Mouse (Mus musculus): ENCODE measurements around the gene Fbxo39.

GRCm38 (mm10) chr11:72362347-72362741, 48.1 kb downstream of the Fbxo39 start, which contains the start of gene Tekt1:
- no peak for TF ChIP-seq CTCF (IDR thresholded peaks at IDR 0.05; ENCODE audit: borderline replicate concordance, extremely low read depth, insufficient read depth, insufficient read length)
- no peak for TF ChIP-seq POLR2A (IDR thresholded peaks at IDR 0.05; ENCODE audit: borderline replicate concordance, extremely low read depth, insufficient read depth, insufficient read length, poor library complexity, severe bottlenecking)

Measured in brain, embryonic 14.5 days (tissue).